Mouse (Mus musculus): ENCODE results near the gene Blm. TPM values are rescaled to one million over a fixed set of nuclear protein-coding genes. Genes with fewer than 3 reads are reported as not detected.

Blm gene
- polyA plus RNA-seq, 1 experiment from 2014 or later: 11.2 TPM

GRCm38 (mm10) chr7:80460199-80460598, 74.7 kb downstream of the Blm start:
- H3K9me3 ChIP-seq (ENCODE audit: control insufficient read depth, low read length): no peaks in the 10 kb centered on the region
- H3K4me1 ChIP-seq (ENCODE audit: control insufficient read depth, insufficient read depth, low read length): 0 out of 2 replicates have a peak, but pooled peaks cover 2% of the 10 kb centered on the region
- no peak overlapping the region for H3K27ac ChIP-seq (ENCODE audit: low read depth, low read length)
- no peaks in the 10 kb centered on the region for H3K27me3 ChIP-seq (ENCODE audit: control insufficient read depth, insufficient read depth, low read length)
- no peak overlapping the region for H3K4me2 ChIP-seq (ENCODE audit: low read depth, low read length)
- WGBS: 91% methylated on average over 5 of the region's 5 CpGs
- H3K9ac ChIP-seq (replicated peaks; ENCODE audit: low read depth, low read length): no peak overlapping the region
- H3K4me3 ChIP-seq (ENCODE audit: low read depth, low read length): no peak overlapping the region
- H3K36me3 ChIP-seq (ENCODE audit: control insufficient read depth, insufficient read depth, low read length): no peaks in the 10 kb centered on the region
- ATAC-seq (ENCODE audit: low read depth): no peak

GRCm38 (mm10) chr7:80457831-80458343, 77.0 kb downstream of the Blm start:
- Histone ChIP-seq H3K4me3 (ENCODE audit: low read depth, low read length) (no peak overlapping the region), H3K27me3 (ENCODE audit: control insufficient read depth, insufficient read depth, low read length) (no peaks in the 10 kb centered on the region), H3K4me2 (ENCODE audit: low read depth, low read length) (no peak overlapping the region), H3K9ac (replicated peaks; ENCODE audit: low read depth, low read length) (no peak overlapping the region), H3K27ac (ENCODE audit: low read depth, low read length) (no peak overlapping the region), H3K36me3 (ENCODE audit: control insufficient read depth, insufficient read depth, low read length) (no peaks in the 10 kb centered on the region), H3K9me3 (ENCODE audit: control insufficient read depth, low read length) (no peaks in the 10 kb centered on the region), H3K4me1 (ENCODE audit: control insufficient read depth, insufficient read depth, low read length) (0 out of 2 replicates have a peak, but pooled peaks cover 2% of the 10 kb centered on the region)
- ATAC-seq (ENCODE audit: low read depth): no peak
- 83% methylated on average over 3 of the region's 3 CpGs for WGBS

GRCm38 (mm10) chr7:80457241-80457640, 77.7 kb downstream of the Blm start:
- H3K27ac ChIP-seq (ENCODE audit: low read depth, low read length): no peak overlapping the region
- no peaks in the 10 kb centered on the region for H3K36me3 ChIP-seq (ENCODE audit: control insufficient read depth, insufficient read depth, low read length)
- no peak for ATAC-seq (ENCODE audit: low read depth)
- H3K4me1 ChIP-seq (ENCODE audit: control insufficient read depth, insufficient read depth, low read length): 0 out of 2 replicates have a peak, but pooled peaks cover 2% of the 10 kb centered on the region
- no peak overlapping the region for H3K4me3 ChIP-seq (ENCODE audit: low read depth, low read length)
- H3K9ac ChIP-seq (replicated peaks; ENCODE audit: low read depth, low read length): no peak overlapping the region
- H3K27me3 ChIP-seq (ENCODE audit: control insufficient read depth, insufficient read depth, low read length): no peaks in the 10 kb centered on the region
- H3K9me3 ChIP-seq (ENCODE audit: control insufficient read depth, low read length): no peaks in the 10 kb centered on the region
- WGBS: 87% methylated on average over 6 of the region's 6 CpGs
- H3K4me2 ChIP-seq (ENCODE audit: low read depth, low read length): no peak overlapping the region

GRCm38 (mm10) chr7:80456327-80456726, 78.6 kb downstream of the Blm start:
- no peak for ATAC-seq (ENCODE audit: low read depth)
- 83% methylated on average over 6 of the region's 6 CpGs for WGBS
- Histone ChIP-seq H3K4me2 (ENCODE audit: low read depth, low read length) (no peak overlapping the region), H3K27me3 (ENCODE audit: control insufficient read depth, insufficient read depth, low read length) (no peaks in the 10 kb centered on the region), H3K27ac (ENCODE audit: low read depth, low read length) (no peak overlapping the region), H3K4me1 (ENCODE audit: control insufficient read depth, insufficient read depth, low read length) (0 out of 2 replicates have a peak, but pooled peaks cover 2% of the 10 kb centered on the region), H3K9me3 (ENCODE audit: control insufficient read depth, low read length) (no peaks in the 10 kb centered on the region), H3K9ac (replicated peaks; ENCODE audit: low read depth, low read length) (no peak overlapping the region), H3K36me3 (ENCODE audit: control insufficient read depth, insufficient read depth, low read length) (no peaks in the 10 kb centered on the region), H3K4me3 (ENCODE audit: low read depth, low read length) (no peak overlapping the region)

GRCm38 (mm10) chr7:80455505-80456160, 79.3 kb downstream of the Blm start:
- H3K4me2 ChIP-seq (ENCODE audit: low read depth, low read length): no peak overlapping the region
- 83% methylated on average over 4 of the region's 4 CpGs for WGBS
- H3K9ac ChIP-seq (replicated peaks; ENCODE audit: low read depth, low read length): no peak overlapping the region
- H3K27me3 ChIP-seq (ENCODE audit: control insufficient read depth, insufficient read depth, low read length): no peaks in the 10 kb centered on the region
- H3K9me3 ChIP-seq (ENCODE audit: control insufficient read depth, low read length): no peaks in the 10 kb centered on the region
- ATAC-seq (ENCODE audit: low read depth): no peak
- H3K36me3 ChIP-seq (ENCODE audit: control insufficient read depth, insufficient read depth, low read length): no peaks in the 10 kb centered on the region
- 0 out of 2 replicates have a peak, but pooled peaks cover 2% of the 10 kb centered on the region for H3K4me1 ChIP-seq (ENCODE audit: control insufficient read depth, insufficient read depth, low read length)
- no peak overlapping the region for H3K4me3 ChIP-seq (ENCODE audit: low read depth, low read length)
- no peak overlapping the region for H3K27ac ChIP-seq (ENCODE audit: low read depth, low read length)

GRCm38 (mm10) chr7:80454786-80455185, 80.1 kb downstream of the Blm start:
- H3K4me2 ChIP-seq (ENCODE audit: low read depth, low read length): no peak overlapping the region
- no peak overlapping the region for H3K9ac ChIP-seq (replicated peaks; ENCODE audit: low read depth, low read length)
- no peak overlapping the region for H3K4me3 ChIP-seq (ENCODE audit: low read depth, low read length)
- no peak for ATAC-seq (ENCODE audit: low read depth)
- H3K27me3 ChIP-seq (ENCODE audit: control insufficient read depth, insufficient read depth, low read length): no peaks in the 10 kb centered on the region
- no peaks in the 10 kb centered on the region for H3K9me3 ChIP-seq (ENCODE audit: control insufficient read depth, low read length)
- WGBS: 88% methylated on average over 2 of the region's 2 CpGs
- no peaks in the 10 kb centered on the region for H3K36me3 ChIP-seq (ENCODE audit: control insufficient read depth, insufficient read depth, low read length)
- H3K4me1 ChIP-seq (ENCODE audit: control insufficient read depth, insufficient read depth, low read length): 0 out of 2 replicates have a peak, but pooled peaks cover 2% of the 10 kb centered on the region
- no peak overlapping the region for H3K27ac ChIP-seq (ENCODE audit: low read depth, low read length)

- ATAC-seq (ENCODE audit: low read depth): no peak
- Histone ChIP-seq H3K4me1 (ENCODE audit: control insufficient read depth, insufficient read depth, low read length) (0 out of 2 replicates have a peak, but pooled peaks cover 2% of the 10 kb centered on the region), H3K4me3 (ENCODE audit: low read depth, low read length) (no peak overlapping the region), H3K27ac (ENCODE audit: low read depth, low read length) (no peak overlapping the region), H3K9me3 (ENCODE audit: control insufficient read depth, low read length) (no peaks in the 10 kb centered on the region), H3K9ac (replicated peaks; ENCODE audit: low read depth, low read length) (no peak overlapping the region), H3K36me3 (ENCODE audit: control insufficient read depth, insufficient read depth, low read length) (no peaks in the 10 kb centered on the region), H3K4me2 (ENCODE audit: low read depth, low read length) (no peak overlapping the region), H3K27me3 (ENCODE audit: control insufficient read depth, insufficient read depth, low read length) (no peaks in the 10 kb centered on the region)
- 95% methylated on average over 5 of the region's 5 CpGs for WGBS
These were observed 80.9 kb downstream of the Blm start for GRCm38 (mm10) chr7:80453997-80454396.

- Histone ChIP-seq H3K27ac (ENCODE audit: low read depth, low read length) (no peak overlapping the region), H3K9me3 (ENCODE audit: control insufficient read depth, low read length) (no peaks in the 10 kb centered on the region), H3K27me3 (ENCODE audit: control insufficient read depth, insufficient read depth, low read length) (no peaks in the 10 kb centered on the region), H3K4me2 (ENCODE audit: low read depth, low read length) (no peak overlapping the region), H3K4me1 (ENCODE audit: control insufficient read depth, insufficient read depth, low read length) (0 out of 2 replicates have a peak, but pooled peaks cover 2% of the 10 kb centered on the region), H3K9ac (replicated peaks; ENCODE audit: low read depth, low read length) (no peak overlapping the region), H3K36me3 (ENCODE audit: control insufficient read depth, insufficient read depth, low read length) (no peaks in the 10 kb centered on the region), H3K4me3 (ENCODE audit: low read depth, low read length) (no peak overlapping the region)
- ATAC-seq (ENCODE audit: low read depth): no peak
- 93% methylated on average over 3 of the region's 3 CpGs for WGBS
These were observed 81.8 kb downstream of the Blm start for GRCm38 (mm10) chr7:80453121-80453520.

GRCm38 (mm10) chr7:80452241-80452640, 82.7 kb downstream of the Blm start:
- no peaks in the 10 kb centered on the region for H3K36me3 ChIP-seq (ENCODE audit: control insufficient read depth, insufficient read depth, low read length)

More at GRCm38 (mm10) chr7:80452241-80452640, 82.7 kb downstream of the Blm start:
- Histone ChIP-seq H3K27me3 (ENCODE audit: control insufficient read depth, insufficient read depth, low read length) (no peaks in the 10 kb centered on the region), H3K4me3 (ENCODE audit: low read depth, low read length) (no peak overlapping the region), H3K9me3 (ENCODE audit: control insufficient read depth, low read length) (no peaks in the 10 kb centered on the region), H3K4me1 (ENCODE audit: control insufficient read depth, insufficient read depth, low read length) (no peaks in the 10 kb centered on the region), H3K27ac (ENCODE audit: low read depth, low read length) (no peak overlapping the region), H3K9ac (replicated peaks; ENCODE audit: low read depth, low read length) (no peak overlapping the region), H3K4me2 (ENCODE audit: low read depth, low read length) (no peak overlapping the region)
- WGBS: 96% methylated on average over 5 of the region's 5 CpGs
- no peak for ATAC-seq (ENCODE audit: low read depth)

All from neural tube, embryonic 14.5 days (tissue).